Mouse (Mus musculus) liver, embryonic 14.5 days (tissue): Measurements from ENCODE around the gene Prss21. TPM values are rescaled to one million over a fixed set of nuclear protein-coding genes. Genes with fewer than 3 reads are reported as not detected.

ENCODE experiments used
- ATAC-seq: fragments of 200-750 bp; cut with Nextera tagmentation; 2 replicates; pipeline ENCODE4 v1.8.0; 2017; ENCODE audit warnings: moderate number of reproducible peaks, mild to moderate bottlenecking, moderate library complexity; ENCODE audit not compliant: insufficient read depth
- DNase-seq, 3 experiments: peaks; one replicate each; pipeline ENCODE4 v3.0.0-alpha.2; 2012 to 2013; ENCODE audit warnings: low read depth in 3 of 3, low spot score in 3 of 3
- H3K27ac ChIP-seq: fragments of 300-500 bp; sonication (generic); 2 replicates; pipeline ENCODE4 v1.5.1; 2014; ENCODE audit warnings: moderate library complexity, mild to moderate bottlenecking, control low read depth, inconsistent platforms
- H3K27me3 ChIP-seq: fragments of 300-500 bp; sonication (generic); 2 replicates; pipeline ENCODE4 v1.6.1; 2014; ENCODE audit warnings: mild to moderate bottlenecking, low read length, moderate library complexity; ENCODE audit not compliant: control insufficient read depth, insufficient read depth
- H3K36me3 ChIP-seq: fragments of 300-500 bp; sonication (generic); replicated peaks from 2 replicates; pipeline ENCODE4 v1.6.1; 2014; ENCODE audit warnings: low read depth; ENCODE audit not compliant: control insufficient read depth, insufficient read depth
- H3K4me1 ChIP-seq, 2 experiments: fragments of 200-500 bp in 1 of 2; fragments of 300-500 bp in 1 of 2; sonication (generic) in 1 of 2; replicated peaks; 2 replicates each; pipeline ENCODE4 v1.6.1; 2012 to 2014; ENCODE audit warnings: antibody characterized with exemption in 1 of 2, inconsistent platforms in 1 of 2, low read length in 1 of 2; ENCODE audit not compliant: control insufficient read depth in 2 of 2, insufficient read depth in 2 of 2
- H3K4me2 ChIP-seq: fragments of 300-500 bp; sonication (generic); 2 replicates; pipeline ENCODE4 v1.6.1; 2014; ENCODE audit warnings: low read depth, mild to moderate bottlenecking, control low read depth, moderate library complexity
- H3K4me3 ChIP-seq, 2 experiments: fragments of 200-500 bp in 1 of 2; fragments of 300-500 bp in 1 of 2; sonication (generic) in 1 of 2; 2 replicates each; pipeline ENCODE4 v1.5.1; 2012 to 2014; ENCODE audit warnings: low read depth in 2 of 2, low read length in 2 of 2, mild to moderate bottlenecking in 2 of 2, control low read depth in 1 of 2, inconsistent platforms in 1 of 2, moderate library complexity in 1 of 2; ENCODE audit not compliant: insufficient read depth in 1 of 2
- H3K9ac ChIP-seq: fragments of 300-500 bp; sonication (generic); replicated peaks from 2 replicates; pipeline ENCODE4 v1.6.1; 2014; ENCODE audit warnings: mild to moderate bottlenecking, control low read depth, moderate library complexity
- H3K9me3 ChIP-seq: fragments of 300-500 bp; sonication (generic); 2 replicates; pipeline ENCODE4 v1.6.1; 2016; ENCODE audit warnings: low read length, mixed read lengths; ENCODE audit not compliant: control insufficient read depth
- CTCF ChIP-seq: IDR thresholded peaks from 2 replicates; pipeline ENCODE4 v1.5.1; 2016; ENCODE audit warnings: antibody characterized with exemption, low read depth, control low read depth
- EP300 ChIP-seq: IDR thresholded peaks from 2 replicates; pipeline ENCODE4 v1.6.1; 2016; ENCODE audit warnings: antibody characterized with exemption, low read depth
- WGBS: fragments of 180-500 bp; shearing (Covaris S2); extraction: QIAGEN DNeasy Blood & Tissue Kit; methylation state at CpG from one replicate; pipeline ENCODE4 v1.1.7; 2014; ENCODE audit not compliant: insufficient replicate concordance; 5-methylcytosine and 5-hydroxymethylcytosine counted together
- polyA plus RNA-seq, 2 experiments: library from polyadenylated mRNA; depleted of rRNA in 1 of 2; stranded (reverse) in 1 of 2; unstranded in 1 of 2; fragments of >200 nt; fragmentation: Nextera tagmentation in 1 of 2; extraction: Ambion mirVana in 1 of 2; gene quantifications; 2 replicates each; pipeline versions ENCODE4 v1.2.1 to v1.2.3; 2012 to 2014

Gene Prss21
- polyA plus RNA-seq, 2 experiments, result not detected

DNA sequence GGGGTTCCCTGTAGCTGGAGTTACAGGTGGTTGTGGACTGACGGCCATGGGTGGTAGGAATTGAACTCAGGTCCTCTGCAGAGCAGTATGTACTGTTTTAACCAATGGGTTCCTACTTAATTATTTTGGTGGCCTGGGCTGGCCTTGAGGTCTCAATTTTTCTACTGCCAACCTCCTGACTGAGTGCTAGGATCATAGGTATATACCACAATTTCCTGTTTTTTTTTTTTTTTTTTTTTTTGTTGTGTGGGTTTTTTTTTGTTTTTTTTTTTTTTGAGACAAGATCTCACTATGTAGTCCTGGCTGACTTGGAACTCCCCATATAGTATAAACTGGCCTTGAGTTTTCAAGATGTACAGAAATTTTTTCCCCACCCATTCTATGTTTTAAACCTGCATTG is 36.7 kb upstream of the Prss21 start:
- no peak overlapping the region for H3K4me2 ChIP-seq
- ATAC-seq (no peak), DNase-seq (no peak)
- TF ChIP-seq CTCF, result no peak
- TF ChIP-seq EP300, result no peak
- H3K9ac ChIP-seq, result no peak overlapping the region
- peaks cover 6% of the 10 kb centered on the region for H3K36me3 ChIP-seq
- peaks cover 13 to 15% of the 10 kb centered on the region in 2 experiments for H3K4me1 ChIP-seq
- H3K27me3 ChIP-seq, result peaks cover 2% of the 10 kb centered on the region; the same call in 1 of the 2 replicates
- no peak overlapping the region for H3K4me3 ChIP-seq
- WGBS, result 81% methylated on average over 1 of the region's 1 CpGs
- H3K27ac ChIP-seq, result no peak overlapping the region
- no peaks in the 10 kb centered on the region; the same call in 1 of the 2 replicates for H3K9me3 ChIP-seq

DNA sequence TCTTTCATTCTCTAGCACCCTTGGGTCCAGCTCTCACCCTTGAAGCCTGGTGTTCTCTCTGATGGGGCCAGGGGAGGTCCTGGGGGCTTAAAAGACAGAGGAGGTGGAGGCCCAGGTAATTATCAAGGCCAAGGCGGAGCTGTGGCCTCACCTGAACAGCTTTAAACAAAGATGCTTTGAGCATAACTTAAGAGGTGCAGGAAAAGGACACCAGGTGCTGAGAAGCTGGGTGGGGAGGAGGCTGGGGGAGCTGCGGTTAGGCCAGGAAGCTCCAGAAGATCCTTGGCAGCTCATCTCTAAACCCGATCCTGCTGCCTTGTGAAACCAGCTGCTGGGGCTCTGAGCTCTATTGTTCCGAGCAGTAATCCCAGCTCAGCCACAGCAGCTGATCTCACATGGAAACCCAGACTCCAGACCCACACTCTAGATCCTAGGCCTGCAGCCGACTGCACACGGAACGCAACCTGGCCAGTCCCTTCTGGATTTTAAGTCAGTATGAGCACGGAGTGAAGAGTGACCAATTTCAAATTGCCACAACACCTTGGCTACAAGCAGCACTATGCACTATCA is 31.8 kb upstream of the Prss21 start, which contains the start of gene Prss33:
Gene Prss33 (minus strand): TSS at position 51 of the 570 bp plus-strand sequence.
- TF ChIP-seq CTCF, result no peak
- no peak for TF ChIP-seq EP300
- Histone ChIP-seq H3K27me3 (peaks cover 2% of the 10 kb centered on the region; the same call in 1 of the 2 replicates), H3K9me3 (no peaks in the 10 kb centered on the region), H3K4me1 (no peaks in the 10 kb centered on the region), H3K36me3 (no peaks in the 10 kb centered on the region), H3K9ac (no peak within 1 kb of the TSS), H3K27ac (no peak within 1 kb of the TSS), H3K4me2 (no peak within 1 kb of the TSS), H3K4me3 (no peak within 1 kb of the TSS)
- WGBS, result 64% methylated on average over 8 of the region's 8 CpGs
- DNase-seq, result no peak
- no peak for ATAC-seq

DNA sequence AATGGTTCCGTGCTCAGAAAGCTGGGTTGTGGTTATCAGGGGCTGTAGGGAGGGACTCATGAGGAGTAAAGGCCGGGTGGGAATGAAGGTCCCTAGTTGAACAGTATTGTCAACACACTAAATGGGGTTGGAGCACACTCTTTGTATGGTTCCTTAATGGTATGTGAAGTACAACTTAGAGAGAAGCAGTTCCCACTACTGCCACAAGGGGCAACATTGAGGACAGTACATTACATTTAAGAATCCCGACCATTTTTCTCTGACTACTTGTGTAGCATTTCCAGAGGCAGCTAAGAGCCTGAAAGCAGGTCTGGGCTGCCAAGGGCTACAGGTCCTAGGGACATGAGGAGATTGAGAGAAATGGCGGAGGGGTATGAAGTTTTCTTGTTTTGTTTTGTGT is 26.7 kb upstream of the Prss21 start:
- no peak overlapping the region for H3K27ac ChIP-seq
- WGBS, result 19% methylated on average over 4 of the region's 4 CpGs
- DNase-seq (peak; percentile 40 to 49 (median 46)), ATAC-seq (no peak)
- no peaks in the 10 kb centered on the region for H3K4me1 ChIP-seq
- H3K27me3 ChIP-seq, result no peaks in the 10 kb centered on the region
- no peak overlapping the region for H3K4me2 ChIP-seq
- H3K4me3 ChIP-seq, result no peak overlapping the region
- TF ChIP-seq EP300 (no peak), CTCF (peak; percentile 82)
- H3K36me3 ChIP-seq, result no peaks in the 10 kb centered on the region
- H3K9ac ChIP-seq, result no peak overlapping the region
- no peaks in the 10 kb centered on the region for H3K9me3 ChIP-seq

DNA sequence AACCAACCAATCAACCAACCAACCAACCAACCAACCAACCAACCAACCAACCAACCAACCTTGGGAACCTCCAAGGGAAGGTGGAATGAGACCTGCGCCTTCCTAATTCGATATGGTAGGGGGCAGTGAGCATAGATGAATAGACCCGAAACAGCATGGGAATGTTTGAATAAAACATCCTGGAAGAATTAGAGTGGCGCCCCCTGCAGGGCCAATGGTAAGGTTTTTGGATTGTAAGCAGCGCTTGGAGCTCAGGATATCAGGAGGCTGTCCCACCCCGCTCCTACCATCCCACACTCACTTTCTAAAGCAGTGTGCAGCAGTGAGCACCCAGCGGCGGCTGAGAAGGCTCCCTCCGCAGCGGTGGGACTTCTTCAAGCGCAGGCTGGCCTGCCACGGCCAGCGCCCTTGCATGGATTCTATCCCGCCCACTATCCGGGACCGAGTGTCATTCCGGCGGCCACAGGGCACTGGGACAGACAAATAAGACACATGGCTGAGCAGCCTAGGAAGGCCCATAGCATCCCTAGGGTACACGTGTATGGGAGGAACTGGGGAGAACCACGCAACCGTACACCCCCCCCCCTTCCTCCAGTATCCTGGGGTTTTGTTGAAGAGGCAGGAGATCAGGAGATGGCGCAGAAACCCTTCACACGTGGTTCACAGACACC is 24.6 kb upstream of the Prss21 start:
- Histone ChIP-seq H3K27ac (no peak overlapping the region), H3K4me2 (peak overlapping the region; percentile 48), H3K4me3 (no peak overlapping the region), H3K9ac (no peak overlapping the region), H3K4me1 (no peaks in the 10 kb centered on the region), H3K27me3 (no peaks in the 10 kb centered on the region), H3K36me3 (no peaks in the 10 kb centered on the region), H3K9me3 (no peaks in the 10 kb centered on the region)
- ATAC-seq (no peak; the same call in 1 of the 2 replicates), DNase-seq (peak in 1 of 3 experiments; percentile 24)
- no peak for TF ChIP-seq EP300
- TF ChIP-seq CTCF, result peak; percentile 49
- WGBS, result 51% methylated on average over 23 of the region's 23 CpGs

DNA sequence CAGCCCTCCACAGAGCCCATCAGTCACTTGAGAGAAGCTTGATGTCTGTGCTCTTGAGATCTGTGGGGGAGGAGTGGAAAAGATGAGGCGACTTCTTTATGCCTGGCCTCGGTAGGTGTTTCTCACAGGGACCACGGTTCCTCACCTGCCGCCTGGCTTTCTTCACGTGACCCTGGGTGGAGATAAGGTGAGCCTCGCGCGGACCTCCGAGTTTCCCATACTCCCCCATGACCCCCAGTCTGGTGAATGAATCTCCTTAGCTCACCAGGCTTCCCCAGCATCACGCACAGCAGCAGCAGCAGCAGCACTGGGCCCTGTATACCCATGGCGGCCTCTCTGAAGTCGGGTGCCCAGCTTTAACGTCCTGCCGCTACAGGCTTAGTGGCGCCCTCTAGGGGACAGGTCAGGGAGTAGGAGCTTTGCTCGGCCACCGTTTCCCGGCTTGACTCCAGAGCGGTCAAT is 24.0 kb upstream of the Prss21 start, which contains the start of the genes Prss32 and Prss41:
Gene Prss32 (plus strand): TSS at position 44 of the 462 bp plus-strand sequence.
Gene Prss41 (minus strand): TSS at position 361 of the 462 bp plus-strand sequence.
- H3K4me2 ChIP-seq, result peak within 1 kb of the TSS; percentile 48
- H3K36me3 ChIP-seq, result no peaks in the 10 kb centered on the region
- TF ChIP-seq EP300 (no peak), CTCF (peak; percentile 93)
- peak in 2 of 3 experiments; percentile 53 to 55 for DNase-seq
- no peaks in the 10 kb centered on the region for H3K27me3 ChIP-seq
- no peaks in the 10 kb centered on the region for H3K4me1 ChIP-seq
- WGBS, result 19% methylated on average over 19 of the region's 19 CpGs
- ATAC-seq, result peak; percentile 37; the same call in 1 of the 2 replicates
- peak within 1 kb of the TSS; percentile 1 to 22; a peak in 1 of 4 replicates for H3K4me3 ChIP-seq
- H3K27ac ChIP-seq, result no peak within 1 kb of the TSS
- H3K9ac ChIP-seq, result no peak within 1 kb of the TSS
- H3K9me3 ChIP-seq, result no peaks in the 10 kb centered on the region
